Mouse (Mus musculus) gastrocnemius, adult 8-10 months (tissue): ENCODE results near the gene Negr1. TPM values are rescaled to one million over a fixed set of nuclear protein-coding genes. Genes with fewer than 3 reads are reported as not detected.

ENCODE experiments used
- DNase-seq, 2 experiments: peaks; one replicate each; pipeline ENCODE4 v3.0.0; 2022; ENCODE audit warnings: low spot score in 2 of 2
- total RNA-seq, 4 experiments: library from RNA; stranded (reverse); gene quantifications; 2 replicates each; pipeline ENCODE4 v1.2.4; 2022

The Negr1 gene
- total RNA-seq, result 1 to 10 TPM in 1 of 4 experiments, under 1 TPM in 3; 0.22 to 1.2 (median 0.47) TPM

GRCm38 (mm10) chr3:156561524-156562423 lies at the start of gene Negr1:
Gene Negr1, plus strand, starts transcription at chr3:156561794.
- DNase-seq, result peak; percentile 3 to 24

DNA sequence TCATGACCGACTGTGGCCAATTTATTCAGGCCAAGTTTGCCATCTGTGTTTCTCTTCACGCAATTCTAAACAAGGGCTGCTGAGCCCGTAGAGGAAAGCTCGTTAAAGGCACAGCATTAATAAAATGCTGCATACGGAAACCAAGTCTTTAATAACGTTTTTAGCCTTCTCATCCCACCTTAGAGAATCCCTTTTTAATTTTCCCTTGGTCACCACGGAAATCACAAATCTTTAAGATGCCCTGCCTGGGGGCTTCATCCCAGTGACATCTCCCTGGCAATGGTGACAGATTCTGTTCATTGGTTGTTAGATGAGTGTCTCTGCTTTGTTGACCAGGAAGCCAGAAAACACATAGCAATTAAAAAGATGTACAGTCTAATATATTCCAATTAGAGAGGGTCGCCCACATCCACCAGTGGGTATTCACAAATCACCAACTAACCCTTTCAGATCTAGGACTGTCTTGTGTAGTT lies 35.1 kb upstream of the Negr1 start:
- no peak for DNase-seq

DNA sequence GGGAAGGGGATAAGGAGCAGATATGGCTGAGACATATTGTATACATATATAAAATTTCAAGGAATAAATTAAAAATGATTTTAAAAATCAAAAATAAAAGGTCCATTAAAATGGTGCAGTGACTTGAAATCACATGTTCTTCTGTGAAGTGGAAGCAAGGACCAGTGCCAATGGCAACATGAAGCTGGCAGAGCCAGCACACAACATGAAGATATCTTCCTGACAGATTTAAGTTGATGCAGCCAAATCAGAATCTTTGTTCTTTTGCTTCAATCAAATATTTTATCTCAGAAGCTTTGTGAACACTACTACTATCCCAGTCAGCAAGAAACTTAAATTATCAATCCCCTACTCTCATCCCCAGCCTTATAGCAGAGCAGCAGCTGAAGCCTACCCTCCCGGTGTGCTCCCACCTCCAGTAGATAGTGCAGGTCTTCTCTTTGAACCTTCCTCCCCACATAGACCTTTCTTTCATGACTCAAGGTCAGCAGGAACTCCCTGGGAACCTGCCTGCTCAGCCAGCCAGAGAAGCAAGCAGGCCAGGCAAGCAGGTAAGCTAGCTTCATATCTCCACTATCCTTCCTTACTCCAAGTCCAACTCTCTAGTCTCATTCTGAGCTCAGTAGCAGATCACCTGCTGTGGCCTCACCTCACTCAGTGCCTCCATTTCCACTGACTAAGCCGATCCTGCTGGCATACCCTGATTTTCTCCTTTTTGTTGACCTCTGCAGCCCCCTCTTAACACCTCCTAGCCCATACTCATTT lies 34.2 kb upstream of the Negr1 start:
- no peak for DNase-seq

- no peak for DNase-seq
These were observed 2.2 kb upstream of the Negr1 start for GRCm38 (mm10) chr3:156559441-156559825.

GRCm38 (mm10) chr3:156559826-156560471 lies 1.6 kb upstream of the Negr1 start:
- DNase-seq, result no peak

DNA sequence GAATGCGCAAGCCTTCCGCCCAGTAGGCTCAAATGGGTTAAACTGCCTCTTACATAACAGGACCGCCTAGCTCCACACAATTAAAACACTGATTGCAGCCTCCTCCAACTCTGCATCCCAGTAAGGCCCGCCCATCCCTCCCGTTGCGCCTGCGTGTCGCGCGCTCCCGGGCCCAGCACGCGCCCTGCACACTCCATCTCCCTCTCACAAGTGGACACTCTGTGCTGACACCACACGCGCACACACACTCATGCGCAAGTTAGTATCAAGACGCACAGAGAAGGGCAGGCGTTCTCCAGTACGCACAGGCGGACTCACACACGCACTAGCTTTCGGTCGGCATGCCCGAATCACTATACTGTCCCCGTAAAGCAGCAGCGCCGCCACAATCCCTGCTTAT lies 828 bp upstream of the Negr1 start:
- peak; percentile 16 to 38 for DNase-seq

- DNase-seq, result no peak
These were observed 811 bp downstream of the Negr1 start for GRCm38 (mm10) chr3:156562424-156562785.

DNA sequence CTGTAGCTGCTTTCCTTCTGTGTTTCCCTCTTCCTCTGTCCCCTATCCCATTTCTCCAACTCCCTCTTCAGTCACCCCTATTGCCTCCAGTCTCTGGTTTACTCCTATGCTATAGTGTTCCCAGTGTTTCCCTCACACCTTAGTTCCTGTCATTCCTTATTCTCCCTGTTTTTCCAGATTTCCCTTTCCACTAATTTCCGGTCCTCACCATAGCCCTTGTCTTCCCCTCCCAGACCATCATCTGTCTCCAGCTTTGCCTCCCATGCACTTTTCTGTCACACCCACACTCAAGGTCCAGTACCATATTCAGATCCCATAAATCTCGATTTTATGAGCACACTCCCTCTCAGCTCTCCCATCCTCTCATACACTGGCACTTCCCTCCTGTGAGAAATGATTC lies 1.2 kb downstream of the Negr1 start:
- DNase-seq, result no peak

GRCm38 (mm10) chr3:156563353-156563752 lies 1.8 kb downstream of the Negr1 start:
- DNase-seq, result no peak

DNA sequence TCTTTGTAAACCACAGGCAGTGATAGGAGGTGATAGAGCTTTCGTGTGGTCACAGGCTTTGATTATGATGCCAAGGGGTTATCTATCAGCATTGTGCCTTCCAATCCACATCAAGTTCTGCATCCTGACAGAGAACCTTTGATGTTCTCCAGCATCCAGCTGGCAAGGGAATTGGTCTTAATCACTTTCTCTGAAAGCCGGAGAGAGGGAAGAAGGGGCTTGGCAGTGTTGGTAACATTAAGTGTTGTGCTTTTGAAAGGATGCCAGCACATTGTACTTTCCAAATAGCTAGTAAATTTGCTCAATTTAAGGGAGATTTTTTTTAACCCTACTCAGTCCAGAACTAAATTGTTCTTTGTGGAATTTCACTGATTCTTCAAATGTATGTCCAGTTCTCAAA lies 11.9 kb downstream of the Negr1 start:
- no peak for DNase-seq

DNA sequence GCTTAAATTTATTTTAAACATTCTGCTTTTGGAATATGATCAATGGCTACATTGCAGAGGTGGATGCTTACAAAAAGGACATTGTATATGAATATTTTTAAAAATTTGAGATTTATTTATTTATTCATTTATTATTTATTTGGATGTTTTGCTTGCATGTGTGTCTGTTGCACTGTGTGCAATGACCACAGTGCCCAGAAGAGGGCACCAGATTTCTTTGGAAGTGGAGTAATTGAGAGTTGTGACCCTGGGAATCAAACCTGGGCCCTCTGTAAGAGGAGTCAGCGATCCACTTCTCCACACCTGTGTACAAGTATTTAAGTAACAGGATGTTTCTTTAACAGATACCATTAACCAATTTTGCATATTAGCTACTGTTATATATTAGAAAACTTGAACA lies 14.7 kb downstream of the Negr1 start:
- no peak for DNase-seq

DNA sequence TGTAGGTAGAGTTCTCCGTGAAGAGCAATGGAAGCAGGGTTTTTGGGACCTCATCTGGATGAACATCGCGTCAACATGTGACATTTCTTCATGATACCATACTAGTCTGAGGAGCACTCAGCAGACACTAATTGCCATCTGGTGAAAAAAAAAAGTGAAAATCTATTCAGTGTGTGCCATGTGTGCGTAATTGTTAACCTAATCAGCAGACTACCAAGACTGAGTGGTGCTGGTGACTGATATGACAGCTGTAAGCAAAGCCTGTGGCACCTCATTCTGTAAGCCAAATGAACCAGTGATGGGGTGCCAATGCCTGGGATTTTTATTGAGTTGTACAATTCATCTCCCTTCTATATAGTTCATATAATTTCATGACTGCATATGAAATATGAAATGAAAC lies 29.0 kb downstream of the Negr1 start:
- no peak for DNase-seq

- DNase-seq, result no peak
These were observed 29.5 kb downstream of the Negr1 start for GRCm38 (mm10) chr3:156591125-156591524.

- DNase-seq, result no peak
These were observed 45.3 kb downstream of the Negr1 start for GRCm38 (mm10) chr3:156606846-156607245.

DNA sequence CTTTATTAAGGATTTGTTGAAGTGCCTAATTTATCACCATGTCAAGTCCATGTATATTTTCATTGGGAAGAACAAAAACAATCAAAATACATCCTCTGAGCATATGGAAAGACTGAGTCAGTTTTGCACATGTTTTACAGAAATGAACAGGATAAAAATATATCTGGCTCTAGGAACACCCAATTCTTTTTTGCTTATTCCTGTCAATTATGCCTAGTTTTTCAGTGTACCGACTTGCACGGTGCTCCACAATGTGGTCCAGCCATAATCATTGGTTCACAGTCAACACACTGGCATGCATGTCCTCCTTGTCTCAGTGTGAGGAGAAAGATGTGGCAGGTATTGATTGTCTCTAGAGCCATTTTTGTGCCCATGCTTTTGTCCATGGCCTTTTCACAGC lies 58.3 kb downstream of the Negr1 start:
- DNase-seq, result no peak

GRCm38 (mm10) chr3:156628594-156628993 lies 67.0 kb downstream of the Negr1 start:
- DNase-seq, result no peak

DNA sequence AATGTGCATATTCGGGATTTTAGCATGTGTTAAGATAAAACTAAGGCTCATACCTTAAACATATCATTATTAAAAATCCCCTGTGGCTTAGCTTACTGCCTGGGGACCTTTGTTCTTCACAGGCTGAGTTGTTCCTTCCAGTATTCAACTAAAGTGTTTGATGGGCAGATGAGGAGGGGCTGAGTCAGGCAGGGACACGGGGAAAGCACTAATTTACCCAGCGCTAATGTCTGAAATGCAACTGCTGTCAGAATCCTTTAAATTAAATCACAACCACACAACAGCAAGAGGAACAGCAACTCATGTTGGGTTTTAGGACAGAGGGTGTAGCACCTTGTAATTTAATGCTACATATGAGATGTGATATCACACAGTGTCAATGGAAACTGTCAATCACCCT lies 71.3 kb downstream of the Negr1 start:
- DNase-seq, result no peak

DNA sequence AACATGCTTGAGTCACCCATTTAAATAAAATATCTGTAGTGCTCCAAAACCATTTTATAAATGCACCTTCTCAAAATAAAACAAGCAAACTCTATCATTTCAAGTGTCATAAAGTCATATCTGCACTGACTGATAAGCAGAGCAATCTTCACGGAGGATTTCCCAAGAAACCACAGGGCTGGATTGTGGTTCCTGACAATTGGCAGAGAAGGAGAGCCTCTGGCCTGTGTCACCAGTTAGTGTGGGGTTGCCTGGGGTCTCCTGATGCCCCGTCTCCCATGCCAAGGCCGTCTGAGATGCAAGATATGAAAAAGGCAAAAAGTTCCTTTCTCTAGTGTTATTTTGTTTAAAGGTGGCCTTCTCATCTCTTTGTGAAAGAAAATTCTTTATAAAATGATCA lies 77.8 kb downstream of the Negr1 start:
- no peak for DNase-seq

DNA sequence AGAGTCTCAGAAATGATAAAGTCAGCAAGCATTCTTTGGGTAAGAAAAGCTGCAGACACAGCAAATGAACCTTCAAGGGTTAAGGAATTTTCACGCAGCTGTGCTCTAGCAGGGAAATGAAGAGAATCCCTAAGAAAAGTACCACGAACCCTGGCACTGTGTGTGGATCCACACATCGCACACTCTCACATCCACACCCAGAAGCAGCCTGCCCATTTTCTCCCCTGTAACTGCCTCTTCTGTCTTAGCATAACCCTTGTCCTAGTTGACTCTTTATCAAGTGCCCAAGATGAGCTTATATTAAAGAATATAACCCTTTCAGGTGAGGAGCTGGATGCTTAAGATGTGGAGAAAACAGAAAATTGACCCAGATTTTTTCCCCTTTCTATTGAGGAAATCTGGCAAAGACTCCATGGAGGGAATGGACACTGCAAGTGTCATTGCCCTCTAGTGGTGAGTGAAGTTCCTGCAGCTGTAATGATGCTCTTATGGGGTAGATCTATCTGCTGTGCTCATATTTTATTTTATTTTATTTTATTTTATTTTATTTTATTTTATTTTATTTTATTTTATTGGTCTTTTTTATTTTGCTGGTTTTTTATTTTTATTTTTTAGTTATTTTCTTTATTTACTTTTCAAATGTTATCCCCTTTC lies 82.2 kb downstream of the Negr1 start:
- DNase-seq, result no peak

DNA sequence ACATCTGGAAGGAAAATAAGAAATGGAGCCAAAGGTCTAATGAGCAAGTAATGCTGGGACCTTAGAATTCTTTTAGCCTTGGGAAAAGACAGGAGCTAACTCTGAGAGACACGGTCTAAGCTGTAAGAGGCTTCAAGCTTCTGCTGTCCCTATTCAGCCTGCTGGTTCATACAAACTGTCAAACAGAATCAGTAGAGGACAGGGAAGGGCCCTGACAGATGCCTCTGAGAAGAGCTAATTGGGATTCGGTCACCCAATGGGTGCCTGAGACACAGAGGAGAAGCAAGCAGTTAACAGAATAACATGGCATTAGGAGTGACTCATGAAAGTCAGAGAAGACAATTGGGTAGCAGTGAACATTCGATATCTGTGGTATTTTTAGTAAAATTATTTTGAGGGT lies 86.8 kb downstream of the Negr1 start:
- no peak for DNase-seq

GRCm38 (mm10) chr3:156662553-156662952 lies 101.0 kb downstream of the Negr1 start:
- no peak for DNase-seq

DNA sequence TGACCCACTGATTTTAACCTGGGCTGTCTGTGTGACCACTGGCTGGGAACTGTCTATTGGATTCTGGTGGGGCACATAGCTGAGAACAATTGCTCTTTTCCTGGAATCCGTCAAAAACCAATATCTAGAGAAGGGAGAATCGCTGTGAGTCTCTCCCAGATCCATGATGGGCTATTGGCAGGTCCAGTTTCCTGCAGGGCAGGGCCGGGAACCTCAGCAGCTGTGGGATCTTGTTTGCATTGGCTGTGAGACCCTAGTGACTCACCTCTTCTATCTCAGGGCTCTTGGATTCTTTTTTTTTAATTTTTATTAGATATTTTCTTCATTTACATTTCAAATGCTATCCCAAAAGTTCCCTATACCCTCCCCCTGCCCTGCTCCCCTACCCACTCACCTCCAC lies 111.0 kb downstream of the Negr1 start:
- DNase-seq, result no peak
